Mouse (Mus musculus) lung, adult 2 months (tissue): ENCODE data around the gene Dapp1.

Experiments
- CTCF ChIP-seq: fragments of 200-500 bp; IDR thresholded peaks from 2 replicates; pipeline ENCODE4 v1.5.1; 2011; ENCODE audit warnings: mild to moderate bottlenecking, low read length, control low read depth; ENCODE audit not compliant: insufficient read depth
- POLR2A ChIP-seq: fragments of 200-500 bp; IDR thresholded peaks from 2 replicates; pipeline ENCODE4 v1.6.1; 2011; ENCODE audit warnings: low read depth, mild to moderate bottlenecking, control low read depth, low read length, borderline replicate concordance; ENCODE audit errors: extremely low read depth

DNA sequence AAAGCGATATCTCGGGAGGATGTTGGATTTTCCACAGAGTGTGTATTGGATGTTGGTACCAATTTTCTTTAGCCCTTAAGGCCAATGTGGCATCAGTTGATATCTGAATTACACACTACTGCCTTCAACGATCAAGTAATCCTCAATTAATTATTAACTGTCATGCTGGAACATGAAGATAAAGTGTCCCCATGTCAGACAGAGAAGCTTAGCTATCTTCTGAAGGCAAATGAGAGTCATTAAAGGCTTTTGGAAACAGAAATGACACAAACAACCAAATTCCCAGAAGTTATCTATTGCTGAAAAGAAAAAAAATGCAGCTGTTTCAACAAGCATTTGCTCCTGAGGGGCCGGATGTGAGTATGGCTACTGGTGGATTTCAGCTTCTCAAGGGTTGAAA lies 40.7 kb upstream of the Dapp1 start:
- TF ChIP-seq CTCF: no peak
- no peak for TF ChIP-seq POLR2A
